Mouse (Mus musculus) kidney, adult 2 months (tissue): Measurements from ENCODE around the gene Pex5l. TPM values are rescaled to one million over a fixed set of nuclear protein-coding genes. Genes with fewer than 3 reads are reported as not detected.

Experiments used
- DNase-seq: peaks from one replicate; pipeline ENCODE4 v3.0.0; 2021
- H3K27ac ChIP-seq: fragments of 200-500 bp; 2 replicates; pipeline ENCODE4 v1.5.1; 2012; ENCODE audit warnings: low read depth, low read length, control low read depth, inconsistent platforms; ENCODE audit not compliant: insufficient read depth
- H3K27me3 ChIP-seq: fragments of 200-500 bp; replicated peaks from 2 replicates; pipeline ENCODE4 v1.6.1; 2012; ENCODE audit warnings: mild to moderate bottlenecking, moderate library complexity, low read length, inconsistent platforms; ENCODE audit not compliant: control insufficient read depth, insufficient read depth
- H3K36me3 ChIP-seq: fragments of 200-500 bp; 2 replicates; pipeline ENCODE4 v1.6.1; 2012; ENCODE audit warnings: mild to moderate bottlenecking, moderate library complexity, low read length, inconsistent platforms; ENCODE audit not compliant: control insufficient read depth, insufficient read depth
- H3K4me1 ChIP-seq: fragments of 200-500 bp; 2 replicates; pipeline ENCODE4 v1.6.1; 2011; ENCODE audit warnings: low read length; ENCODE audit not compliant: control insufficient read depth, insufficient read depth
- H3K4me3 ChIP-seq: fragments of 200-500 bp; 2 replicates; pipeline ENCODE4 v1.5.1; 2011; ENCODE audit warnings: mild to moderate bottlenecking, low read depth, low read length, control low read depth; ENCODE audit not compliant: insufficient read depth
- CTCF ChIP-seq: fragments of 200-500 bp; conservative IDR thresholded peaks from 2 replicates; pipeline ENCODE4 v1.5.1; 2011; ENCODE audit warnings: low read depth, mild to moderate bottlenecking, control low read depth, low read length, moderate library complexity, mixed read lengths; ENCODE audit not compliant: insufficient read depth, insufficient read length
- POLR2A ChIP-seq: fragments of 200-500 bp; IDR thresholded peaks from one replicate; pipeline ENCODE4 v1.6.1; 2011; ENCODE audit warnings: low read depth, low read length, control low read depth
- WGBS: fragments of 180-500 bp; shearing (Covaris S2); methylation state at CpG from one replicate; pipeline ENCODE4 v1.1.7; 2018; 5-methylcytosine and 5-hydroxymethylcytosine counted together
- polyA plus RNA-seq: library from polyadenylated mRNA; depleted of rRNA; stranded (reverse); fragments of >200 nt; gene quantifications from 2 replicates; pipeline ENCODE4 v1.2.3, GENCODE M21; 2012

Gene Pex5l
- polyA plus RNA-seq, 1 experiment = 0.58 TPM

- DNase-seq = no peak
- TF ChIP-seq CTCF (no peak), POLR2A (no peak)
- Histone ChIP-seq H3K4me3 (no peak overlapping the region), H3K4me1 (no peaks in the 10 kb centered on the region), H3K36me3 (no peaks in the 10 kb centered on the region), H3K27ac (no peak overlapping the region), H3K27me3 (no peaks in the 10 kb centered on the region; the same call in 1 of the 2 replicates)
- WGBS = 70% methylated on average over 5 of the region's 5 CpGs
Measured at GRCm38 (mm10) chr3:33068146-33068545, 74.9 kb downstream of the Pex5l start.

GRCm38 (mm10) chr3:33063590-33063989 is 79.5 kb downstream of the Pex5l start:
- Histone ChIP-seq H3K27me3 (no peaks in the 10 kb centered on the region; the same call in 1 of the 2 replicates), H3K27ac (no peak overlapping the region), H3K4me3 (no peak overlapping the region), H3K36me3 (no peaks in the 10 kb centered on the region), H3K4me1 (no peaks in the 10 kb centered on the region)
- 64% methylated on average over 6 of the region's 6 CpGs for WGBS
- DNase-seq = no peak
- no peak for TF ChIP-seq CTCF
- no peak for TF ChIP-seq POLR2A

- no peak overlapping the region for H3K4me3 ChIP-seq
- TF ChIP-seq CTCF (no peak), POLR2A (no peak)
- H3K27me3 ChIP-seq = no peaks in the 10 kb centered on the region
- H3K36me3 ChIP-seq = no peaks in the 10 kb centered on the region
- H3K4me1 ChIP-seq = no peaks in the 10 kb centered on the region
- no peak overlapping the region for H3K27ac ChIP-seq
- 72% methylated on average over 2 of the region's 2 CpGs for WGBS
- no peak for DNase-seq
Measured at GRCm38 (mm10) chr3:33061428-33061827, 81.6 kb downstream of the Pex5l start.

- no peaks in the 10 kb centered on the region for H3K4me1 ChIP-seq
- DNase-seq = no peak
- no peak overlapping the region for H3K27ac ChIP-seq
- H3K36me3 ChIP-seq = no peaks in the 10 kb centered on the region
- TF ChIP-seq CTCF (no peak), POLR2A (no peak)
- H3K27me3 ChIP-seq = no peaks in the 10 kb centered on the region
- 64% methylated on average over 4 of the region's 4 CpGs for WGBS
- H3K4me3 ChIP-seq = no peak overlapping the region
Measured at GRCm38 (mm10) chr3:33061016-33061415, 82.0 kb downstream of the Pex5l start.

GRCm38 (mm10) chr3:33060343-33060937 is 82.6 kb downstream of the Pex5l start:
- Histone ChIP-seq H3K27ac (no peak overlapping the region), H3K36me3 (no peaks in the 10 kb centered on the region), H3K27me3 (no peaks in the 10 kb centered on the region), H3K4me1 (no peaks in the 10 kb centered on the region), H3K4me3 (no peak overlapping the region)
- WGBS = 51% methylated on average over 7 of the region's 7 CpGs
- no peak for DNase-seq
- no peak for TF ChIP-seq POLR2A
- TF ChIP-seq CTCF = no peak

GRCm38 (mm10) chr3:33048304-33048703 is 94.7 kb downstream of the Pex5l start:
- Histone ChIP-seq H3K4me1 (no peaks in the 10 kb centered on the region), H3K27ac (no peak overlapping the region)

GRCm38 (mm10) chr3:33044799-33045106 is 98.3 kb downstream of the Pex5l start:
- H3K36me3 ChIP-seq = no peaks in the 10 kb centered on the region
- no peaks in the 10 kb centered on the region for H3K27me3 ChIP-seq
- DNase-seq = no peak
- H3K4me1 ChIP-seq = no peaks in the 10 kb centered on the region
- H3K4me3 ChIP-seq = no peak overlapping the region
- WGBS = 76% methylated on average over 6 of the region's 6 CpGs
- TF ChIP-seq CTCF (no peak), POLR2A (no peak)
- no peak overlapping the region for H3K27ac ChIP-seq

More at GRCm38 (mm10) chr3:33048304-33048703, 94.7 kb downstream of the Pex5l start:
- 56% methylated on average over 5 of the region's 5 CpGs for WGBS
- Histone ChIP-seq H3K27me3 (no peaks in the 10 kb centered on the region), H3K36me3 (no peaks in the 10 kb centered on the region), H3K4me3 (no peak overlapping the region)
- DNase-seq = no peak
- no peak for TF ChIP-seq POLR2A
- TF ChIP-seq CTCF = no peak
